Comparison of ENCODE assay signal across 26 mouse cellular contexts in genomic region chr1:85985784-85986183, GRCm38 (mm10). TPM values are rescaled to one million over a fixed set of nuclear protein-coding genes. Genes with fewer than 3 reads are reported as not detected.
A peak's percentile ranks its signal among the peaks of the same experiment; 100 is the strongest.
DNase-seq lines count a peak whose midpoint lies in the region; ATAC-seq and TF ChIP-seq lines count a peak whose summit lies in the region.
"Had no signal": no experiment of that assay in that cellular context is flagged by ENCODE, and none has a peak within 500 bp of the region (broad histone marks: within the 10 kb centered on the region; RNA-seq: fewer than 3 reads in every experiment).

No protein-coding gene starts in this region.

- DNase-seq in 416B (ENCODE audit: low read depth) = peak; percentile 24
- DNase-seq in retina, embryonic 14.5 days (ENCODE audit: low spot score) = no peak
- no peak for DNase-seq in midbrain, embryonic 14.5 days
- no peak for DNase-seq in thymus, postnatal 0 days (ENCODE audit: low spot score)
- DNase-seq: adrenal gland, adult 8-10 months; adrenal gland, postnatal 14 days; cerebellum, adult 11-12 months; cerebellum, adult 2 months; cerebellum, adult 9-10 months; cerebellum, postnatal 10 days; cerebellum, postnatal 25 days; forebrain, postnatal 0 days had no signal

- no peak for TF ChIP-seq CTCF in bone marrow macrophage, adult 2 months (IDR thresholded peaks at IDR 0.05; ENCODE audit: low read depth, low read length)

- no peak for TF ChIP-seq POLR2A in bone marrow macrophage, adult 2 months (IDR thresholded peaks at IDR 0.05; ENCODE audit: borderline replicate concordance, low read depth, low read length)

- peak; percentile 54 for ATAC-seq in CD4-positive, CD25-positive, alpha-beta regulatory T cell, adult 4 months
- peak; percentile 46 for ATAC-seq in inflammation-experienced regulatory T-cells, adult 6 months
- ATAC-seq in midbrain, embryonic 14.5 days (ENCODE audit: low FRiP score, low TSS enrichment) = no peak
- no peak for ATAC-seq in midbrain, embryonic 13.5 days
- ATAC-seq: activated CD4-positive, CD25-positive, alpha-beta regulatory T cell, adult 4 months; forebrain, embryonic 13.5 days; forebrain, embryonic 15.5 days; forebrain, postnatal 0 days; Patski had no signal

- no peak overlapping the region for H3K9ac ChIP-seq in midbrain, embryonic 14.5 days (replicated peaks; ENCODE audit: low read length)
- H3K9ac ChIP-seq in midbrain, embryonic 13.5 days (replicated peaks) = no peak overlapping the region
- H3K9ac ChIP-seq: embryonic facial prominence, embryonic 12.5 days; forebrain, embryonic 13.5 days; forebrain, embryonic 15.5 days; forebrain, postnatal 0 days had no signal

- H3K4me2 ChIP-seq in midbrain, embryonic 14.5 days (ENCODE audit: low read length) = no peak overlapping the region
- H3K4me2 ChIP-seq in midbrain, embryonic 13.5 days (replicated peaks) = no peak overlapping the region
- H3K4me2 ChIP-seq: embryonic facial prominence, embryonic 12.5 days; forebrain, embryonic 13.5 days; forebrain, embryonic 15.5 days had no signal

- H3K9me3 ChIP-seq in midbrain, embryonic 14.5 days (ENCODE audit: control insufficient read depth, low read length) = no peaks in the 10 kb centered on the region
- no peaks in the 10 kb centered on the region for H3K9me3 ChIP-seq in midbrain, embryonic 13.5 days
- H3K9me3 ChIP-seq: embryonic facial prominence, embryonic 10.5 days; forebrain, embryonic 13.5 days; forebrain, embryonic 15.5 days; G1E had no signal

- 91% methylated on average over 3 of the region's 3 CpGs for WGBS in midbrain, embryonic 14.5 days
- WGBS in midbrain, embryonic 13.5 days = 89% methylated on average over 3 of the region's 3 CpGs

- peak overlapping the region; percentile 17; the same call in 1 of the 2 replicates for H3K27ac ChIP-seq in bone marrow macrophage, adult 2 months (ENCODE audit: insufficient read depth, low read depth, low read length)
- no peak overlapping the region for H3K27ac ChIP-seq in midbrain, embryonic 14.5 days (replicated peaks; ENCODE audit: low read depth, low read length)
- no peak overlapping the region for H3K27ac ChIP-seq in midbrain, embryonic 13.5 days
- H3K27ac ChIP-seq: embryonic facial prominence, embryonic 10.5 days; embryonic facial prominence, embryonic 12.5 days; forebrain, embryonic 13.5 days; forebrain, embryonic 15.5 days had no signal

- H3K4me3 ChIP-seq in bone marrow macrophage, adult 2 months (ENCODE audit: insufficient read depth, low read length) = no peak overlapping the region
- H3K4me3 ChIP-seq in midbrain, embryonic 14.5 days (replicated peaks; ENCODE audit: low read depth, low read length) = no peak overlapping the region
- no peak overlapping the region for H3K4me3 ChIP-seq in midbrain, embryonic 13.5 days (replicated peaks)
- H3K4me3 ChIP-seq: embryonic facial prominence, embryonic 10.5 days; embryonic facial prominence, embryonic 12.5 days; forebrain, embryonic 13.5 days; forebrain, embryonic 15.5 days had no signal

- peaks cover 36% of the 10 kb centered on the region for H3K4me1 ChIP-seq in bone marrow macrophage, adult 2 months (ENCODE audit: control insufficient read depth, insufficient read depth, low read length)
- no peaks in the 10 kb centered on the region for H3K4me1 ChIP-seq in midbrain, embryonic 14.5 days (ENCODE audit: control insufficient read depth, insufficient read depth, low read length)
- H3K4me1 ChIP-seq in midbrain, embryonic 13.5 days (replicated peaks) = 0 out of 2 replicates have a peak, but pooled peaks cover 3% of the 10 kb centered on the region
- H3K4me1 ChIP-seq: embryonic facial prominence, embryonic 12.5 days; forebrain, embryonic 13.5 days; forebrain, embryonic 15.5 days had no signal

- H3K27me3 ChIP-seq in midbrain, embryonic 14.5 days (ENCODE audit: control insufficient read depth, insufficient read depth, low read length) = no peaks in the 10 kb centered on the region
- no peaks in the 10 kb centered on the region for H3K27me3 ChIP-seq in midbrain, embryonic 13.5 days
- H3K27me3 ChIP-seq: embryonic facial prominence, embryonic 12.5 days; forebrain, embryonic 13.5 days; forebrain, embryonic 15.5 days had no signal

- H3K36me3 ChIP-seq in midbrain, embryonic 14.5 days (ENCODE audit: control insufficient read depth, insufficient read depth, low read length) = no peaks in the 10 kb centered on the region
- H3K36me3 ChIP-seq in midbrain, embryonic 13.5 days = no peaks in the 10 kb centered on the region
- H3K36me3 ChIP-seq: embryonic facial prominence, embryonic 10.5 days; embryonic facial prominence, embryonic 12.5 days; forebrain, embryonic 15.5 days; G1E had no signal

RNA-seq across cellular contexts. Expression of gene Gpr55, which starts 25.0 kb away (rescaled TPM):
- 10 to 100 TPM in 1 of 2 experiments, 1 to 10 TPM in 1; 2.7 to 10.2 TPM for polyA plus RNA-seq in CD4-positive, CD25-positive, alpha-beta regulatory T cell, adult 4 months (2017; shearing (Covaris generic))
- not detected in 2 replicates for polyA plus RNA-seq in bone marrow macrophage, adult 2 months (2012; ENCODE audit: insufficient read depth, insufficient read length, missing spikeins)
- 1 to 10 TPM; 2.3 to 5.7 (median 2.6) TPM for polyA plus RNA-seq in inflammation-experienced regulatory T-cells, adult 6 months (2017; shearing (Covaris generic))
- 0.05 and 0.11 TPM in 2 replicates for polyA plus RNA-seq in midbrain, embryonic 14.5 days (2014; fragmentation: Nextera tagmentation; extraction: Ambion mirVana)
- 0.39 and 0.58 TPM in 2 replicates for polyA plus RNA-seq in thymus, postnatal 0 days (2015; fragmentation: Nextera tagmentation; extraction: Ambion mirVana)
- 0.05 and 0.07 TPM in 2 replicates for polyA plus RNA-seq in midbrain, embryonic 13.5 days (2015; fragmentation: Nextera tagmentation; extraction: Ambion mirVana)
- polyA plus RNA-seq: C2C12; embryonic facial prominence, embryonic 10.5 days; embryonic facial prominence, embryonic 14.5 days; forebrain, embryonic 11.5 days; forebrain, embryonic 13.5 days; Patski had no signal

RNA-seq across cellular contexts. Expression of gene Spata3, which starts 30.8 kb away (rescaled TPM):
- polyA plus RNA-seq in CD4-positive, CD25-positive, alpha-beta regulatory T cell, adult 4 months (2017; shearing (Covaris generic)) = not detected
- polyA plus RNA-seq in bone marrow macrophage, adult 2 months (2012; ENCODE audit: insufficient read depth, insufficient read length, missing spikeins) = not detected in 2 replicates
- under 1 TPM in 1 of 3 experiments, not detected in 2; 0.39 TPM for polyA plus RNA-seq in inflammation-experienced regulatory T-cells, adult 6 months (2017; shearing (Covaris generic))
- polyA plus RNA-seq in midbrain, embryonic 14.5 days (2014; fragmentation: Nextera tagmentation; extraction: Ambion mirVana) = 0.32 and 0.34 TPM in 2 replicates
- polyA plus RNA-seq in thymus, postnatal 0 days (2015; fragmentation: Nextera tagmentation; extraction: Ambion mirVana) = not detected in 2 replicates
- polyA plus RNA-seq in midbrain, embryonic 13.5 days (2015; fragmentation: Nextera tagmentation; extraction: Ambion mirVana) = 0.27 TPM in 1 of 2 replicates, not detected in the other
- polyA plus RNA-seq: C2C12; embryonic facial prominence, embryonic 10.5 days; embryonic facial prominence, embryonic 12.5 days; embryonic facial prominence, embryonic 14.5 days; forebrain, embryonic 11.5 days; forebrain, embryonic 13.5 days; G1E; Patski had no signal

RNA-seq across cellular contexts. Expression of gene 4933407L21Rik, which starts 57.5 kb away (rescaled TPM):
- 1 to 10 TPM in 1 of 2 experiments, under 1 TPM in 1; 0.47 to 1.0 TPM for polyA plus RNA-seq in CD4-positive, CD25-positive, alpha-beta regulatory T cell, adult 4 months (2017; shearing (Covaris generic))
- not detected in 2 replicates for polyA plus RNA-seq in bone marrow macrophage, adult 2 months (2012; ENCODE audit: insufficient read depth, insufficient read length, missing spikeins)
- 1 to 10 TPM in 1 of 3 experiments, under 1 TPM in 2; 0.49 to 1.4 (median 0.60) TPM for polyA plus RNA-seq in inflammation-experienced regulatory T-cells, adult 6 months (2017; shearing (Covaris generic))
- 6.9 and 7.5 TPM in 2 replicates for polyA plus RNA-seq in midbrain, embryonic 14.5 days (2014; fragmentation: Nextera tagmentation; extraction: Ambion mirVana)
- polyA plus RNA-seq in thymus, postnatal 0 days (2015; fragmentation: Nextera tagmentation; extraction: Ambion mirVana) = 2.6 and 3.1 TPM in 2 replicates
- polyA plus RNA-seq in midbrain, embryonic 13.5 days (2015; fragmentation: Nextera tagmentation; extraction: Ambion mirVana) = 6.4 and 6.5 TPM in 2 replicates
- polyA plus RNA-seq: C2C12, G1E had no signal

RNA-seq across cellular contexts. Expression of gene 2810459M11Rik, which starts 59.9 kb away (rescaled TPM):
- not detected for polyA plus RNA-seq in CD4-positive, CD25-positive, alpha-beta regulatory T cell, adult 4 months (2017; shearing (Covaris generic))
- not detected in 2 replicates for polyA plus RNA-seq in bone marrow macrophage, adult 2 months (2012; ENCODE audit: insufficient read depth, insufficient read length, missing spikeins)
- not detected for polyA plus RNA-seq in inflammation-experienced regulatory T-cells, adult 6 months (2017; shearing (Covaris generic))
- polyA plus RNA-seq in midbrain, embryonic 14.5 days (2014; fragmentation: Nextera tagmentation; extraction: Ambion mirVana) = 7.0 and 7.3 TPM in 2 replicates
- 0.14 and 0.15 TPM in 2 replicates for polyA plus RNA-seq in thymus, postnatal 0 days (2015; fragmentation: Nextera tagmentation; extraction: Ambion mirVana)
- polyA plus RNA-seq in midbrain, embryonic 13.5 days (2015; fragmentation: Nextera tagmentation; extraction: Ambion mirVana) = 2.3 and 2.5 TPM in 2 replicates
- polyA plus RNA-seq: C2C12, G1E, Patski had no signal

Comparison
In these comparisons a context has a peak if more than half of its experiments do, and no peak if none do; other contexts are left out.
1. ATAC-seq: peak in CD4-positive, CD25-positive, alpha-beta regulatory T cell, adult 4 months (single experiment) and inflammation-experienced regulatory T-cells, adult 6 months (single experiment); none in midbrain, embryonic 14.5 days (single experiment) and midbrain, embryonic 13.5 days (single experiment).